Mouse (Mus musculus) lung, embryonic 15.5 days (tissue): ENCODE data around the gene Foxp3. TPM values are rescaled to one million over a fixed set of nuclear protein-coding genes. Genes with fewer than 3 reads are reported as not detected.
A peak's percentile ranks its signal among the peaks of the same experiment; 100 is the strongest.

Source experiments
- ATAC-seq: fragments of 200-750 bp; cut with Nextera tagmentation; 2 replicates; pipeline ENCODE4 v1.8.0; 2017; ENCODE audit warnings: moderate number of reproducible peaks, borderline replicate concordance; ENCODE audit not compliant: low FRiP score, low TSS enrichment; ENCODE audit errors: extremely low read depth
- H3K27ac ChIP-seq: fragments of 300-500 bp; sonication (generic); 2 replicates; pipeline ENCODE4 v1.5.1; 2015; ENCODE audit warnings: moderate library complexity, mild to moderate bottlenecking, inconsistent platforms
- H3K27me3 ChIP-seq: fragments of 300-500 bp; sonication (generic); 2 replicates; pipeline ENCODE4 v1.6.1; 2015; ENCODE audit warnings: inconsistent platforms
- H3K36me3 ChIP-seq: fragments of 300-500 bp; sonication (generic); 2 replicates; pipeline ENCODE4 v1.6.1; 2015; ENCODE audit warnings: inconsistent platforms
- H3K4me1 ChIP-seq: fragments of 300-500 bp; sonication (generic); 2 replicates; pipeline ENCODE4 v1.6.1; 2015; ENCODE audit warnings: inconsistent platforms
- H3K4me2 ChIP-seq: fragments of 300-500 bp; sonication (generic); 2 replicates; pipeline ENCODE4 v1.6.1; 2015; ENCODE audit warnings: inconsistent platforms, mild to moderate bottlenecking, moderate library complexity
- H3K4me3 ChIP-seq: fragments of 300-500 bp; sonication (generic); 2 replicates; pipeline ENCODE4 v1.5.1; 2015; ENCODE audit warnings: mild to moderate bottlenecking, inconsistent platforms
- H3K9ac ChIP-seq: fragments of 300-500 bp; sonication (generic); 2 replicates; pipeline ENCODE4 v1.6.1; 2015; ENCODE audit warnings: inconsistent platforms
- H3K9me3 ChIP-seq: fragments of 300-500 bp; sonication (generic); 2 replicates; pipeline ENCODE4 v1.6.1; 2016; ENCODE audit warnings: inconsistent platforms
- WGBS: fragments of 180-500 bp; shearing (Covaris S2); methylation state at CpG from one replicate; pipeline ENCODE4 v1.1.7; 2015; 5-methylcytosine and 5-hydroxymethylcytosine counted together
- polyA plus RNA-seq: library from polyadenylated mRNA; unstranded; fragments of >200 nt; fragmentation: Nextera tagmentation; extraction: Ambion mirVana; gene quantifications from 2 replicates; pipeline ENCODE4 v1.2.1, GENCODE M21; 2015

Gene Foxp3
- polyA plus RNA-seq, 1 experiment from 2014 or later: not detected

DNA sequence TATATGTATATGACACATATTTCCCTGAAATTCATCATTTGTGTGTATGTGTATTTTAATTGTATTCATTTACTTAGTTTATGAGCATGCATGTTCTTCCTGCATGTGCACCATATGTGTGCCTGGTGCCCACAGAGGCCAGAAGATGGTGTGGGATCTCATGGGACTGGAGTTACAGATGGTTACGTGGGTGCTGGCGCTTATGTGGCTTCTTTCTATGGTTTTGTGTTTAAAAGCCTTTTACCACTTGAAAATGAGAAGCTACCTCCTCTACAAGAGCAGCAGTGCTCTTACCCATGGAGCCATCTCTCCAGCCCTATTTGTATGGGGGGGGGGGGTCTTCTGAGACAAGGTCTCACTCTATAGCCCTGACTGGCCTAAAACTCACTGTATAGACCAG is 7.7 kb downstream of the Foxp3 start:
- 91% methylated on average over 2 of the region's 2 CpGs for WGBS
- H3K9ac ChIP-seq: no peak overlapping the region
- no peak for ATAC-seq
- H3K27me3 ChIP-seq: no peaks in the 10 kb centered on the region
- no peaks in the 10 kb centered on the region for H3K4me1 ChIP-seq
- no peak overlapping the region for H3K4me2 ChIP-seq
- H3K27ac ChIP-seq: no peak overlapping the region
- no peaks in the 10 kb centered on the region for H3K9me3 ChIP-seq
- H3K36me3 ChIP-seq: no peaks in the 10 kb centered on the region
- no peak overlapping the region for H3K4me3 ChIP-seq

GRCm38 (mm10) chrX:7583881-7584280 is 10.4 kb downstream of the Foxp3 start:
- Histone ChIP-seq H3K4me2 (no peak overlapping the region), H3K9ac (no peak overlapping the region), H3K4me1 (no peaks in the 10 kb centered on the region), H3K36me3 (no peaks in the 10 kb centered on the region), H3K27me3 (no peaks in the 10 kb centered on the region), H3K9me3 (no peaks in the 10 kb centered on the region), H3K4me3 (no peak overlapping the region), H3K27ac (no peak overlapping the region)
- 94% methylated on average over 11 of the region's 11 CpGs for WGBS
- no peak for ATAC-seq

DNA sequence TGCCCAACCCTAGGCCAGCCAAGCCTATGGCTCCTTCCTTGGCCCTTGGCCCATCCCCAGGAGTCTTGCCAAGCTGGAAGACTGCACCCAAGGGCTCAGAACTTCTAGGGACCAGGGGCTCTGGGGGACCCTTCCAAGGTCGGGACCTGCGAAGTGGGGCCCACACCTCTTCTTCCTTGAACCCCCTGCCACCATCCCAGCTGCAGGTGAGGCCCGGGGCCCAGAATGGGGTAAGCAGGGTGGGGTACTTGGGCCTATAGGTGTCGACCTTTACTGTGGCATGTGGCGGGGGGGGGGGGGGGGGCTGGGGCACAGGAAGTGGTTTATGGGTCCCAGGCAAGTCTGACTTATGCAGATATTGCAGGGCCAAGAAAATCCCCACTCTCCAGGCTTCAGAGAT is 12.9 kb downstream of the Foxp3 start:
- 0 out of 2 replicates have a peak, but pooled peaks cover 3% of the 10 kb centered on the region for H3K36me3 ChIP-seq
- ATAC-seq: no peak
- no peaks in the 10 kb centered on the region for H3K27me3 ChIP-seq
- H3K9me3 ChIP-seq: no peaks in the 10 kb centered on the region
- no peak overlapping the region for H3K9ac ChIP-seq
- no peaks in the 10 kb centered on the region for H3K4me1 ChIP-seq
- no peak overlapping the region for H3K27ac ChIP-seq
- no peak overlapping the region for H3K4me3 ChIP-seq
- WGBS: 78% methylated on average over 5 of the region's 5 CpGs
- H3K4me2 ChIP-seq: no peak overlapping the region

DNA sequence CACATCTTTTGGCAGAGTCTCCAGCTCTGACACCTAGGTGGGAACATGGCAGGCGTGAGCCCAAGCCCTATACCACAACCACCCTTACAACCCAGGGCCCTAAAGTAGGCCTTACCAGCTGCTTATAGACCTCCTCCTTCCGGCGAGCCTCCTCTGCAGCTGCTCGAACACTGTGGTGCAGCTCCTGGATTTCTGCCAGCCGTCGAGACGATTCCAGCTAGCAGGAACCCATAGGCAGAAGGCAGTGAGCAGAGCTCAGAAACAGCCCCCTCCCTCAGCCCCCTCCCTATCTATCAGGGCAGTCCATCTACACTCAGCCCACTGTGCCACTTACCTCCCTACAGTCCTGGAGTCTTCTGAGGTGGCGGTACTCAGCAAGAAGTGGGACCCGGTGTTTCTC is 21.9 kb downstream of the Foxp3 start:
- Histone ChIP-seq H3K9ac (no peak overlapping the region), H3K4me2 (no peak overlapping the region), H3K9me3 (no peaks in the 10 kb centered on the region), H3K4me3 (no peak overlapping the region), H3K4me1 (no peaks in the 10 kb centered on the region), H3K27me3 (no peaks in the 10 kb centered on the region), H3K27ac (no peak overlapping the region), H3K36me3 (0 out of 2 replicates have a peak, but pooled peaks cover 7% of the 10 kb centered on the region)
- WGBS: 70% methylated on average over 9 of the region's 9 CpGs
- no peak for ATAC-seq

- Histone ChIP-seq H3K4me2 (peak overlapping the region; percentile 52), H3K27ac (no peak overlapping the region), H3K9me3 (no peaks in the 10 kb centered on the region), H3K36me3 (no peaks in the 10 kb centered on the region), H3K4me3 (no peak overlapping the region), H3K9ac (no peak overlapping the region), H3K4me1 (0 out of 2 replicates have a peak, but pooled peaks cover 7% of the 10 kb centered on the region), H3K27me3 (no peaks in the 10 kb centered on the region)
- WGBS: 85% methylated on average over 7 of the region's 7 CpGs
- no peak for ATAC-seq
Measured at GRCm38 (mm10) chrX:7604004-7604403, 30.6 kb downstream of the Foxp3 start.

DNA sequence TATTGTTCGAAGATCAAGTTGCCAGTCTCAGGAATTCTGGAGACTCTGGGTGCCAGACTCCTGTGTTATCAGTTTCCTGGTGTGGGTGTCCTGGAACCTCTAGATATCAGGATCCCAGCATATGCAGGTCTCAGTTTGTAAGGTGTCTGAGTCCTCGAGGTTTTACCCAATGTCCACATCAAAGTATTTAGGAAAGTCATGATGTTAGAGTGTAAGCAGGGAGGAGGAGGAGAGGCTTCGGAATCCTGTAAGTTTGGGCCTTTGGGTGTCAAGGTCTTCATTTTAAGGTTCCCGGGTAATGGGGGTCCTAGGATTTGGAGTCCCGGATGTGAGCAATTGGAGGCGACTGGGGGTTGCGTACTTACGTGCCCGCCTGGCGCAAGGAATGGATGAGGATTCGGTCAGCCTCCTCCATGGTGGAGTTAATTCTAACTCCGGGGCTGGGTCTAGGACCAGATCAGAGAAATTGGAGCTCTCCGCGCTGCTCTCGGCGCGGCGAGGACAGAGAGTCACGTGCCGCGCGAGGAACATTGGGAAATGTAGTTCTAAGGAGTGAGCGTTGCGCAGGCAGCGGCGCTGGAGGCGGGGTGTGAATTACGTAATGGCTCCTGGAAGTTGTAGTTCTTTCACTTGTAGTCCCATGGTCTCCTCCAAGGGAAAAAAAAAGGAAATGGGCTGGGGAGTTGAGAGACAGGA is 31.6 kb downstream of the Foxp3 start, which contains the start of gene Ccdc22:
TSS of gene Ccdc22 (minus strand) at position 639 of the 696 bp plus-strand sequence.
- Histone ChIP-seq H3K9ac (peak within 1 kb of the TSS; percentile 27; the same call in 1 of the 2 replicates), H3K4me2 (peak within 1 kb of the TSS; percentile 52), H3K9me3 (no peaks in the 10 kb centered on the region), H3K4me3 (peak within 1 kb of the TSS; percentile 52), H3K36me3 (no peaks in the 10 kb centered on the region), H3K4me1 (0 out of 2 replicates have a peak, but pooled peaks cover 7% of the 10 kb centered on the region), H3K27ac (peak within 1 kb of the TSS; percentile 33; the same call in 1 of the 2 replicates), H3K27me3 (no peaks in the 10 kb centered on the region)
- ATAC-seq: peak; percentile 90
- 15% methylated on average over 28 of the region's 28 CpGs for WGBS

GRCm38 (mm10) chrX:7605575-7605941 is 32.1 kb downstream of the Foxp3 start:
- no peak overlapping the region for H3K4me2 ChIP-seq
- 0 out of 2 replicates have a peak, but pooled peaks cover 7% of the 10 kb centered on the region for H3K4me1 ChIP-seq
- H3K4me3 ChIP-seq: peak overlapping the region; percentile 52; the same call in 1 of the 2 replicates
- H3K9ac ChIP-seq: no peak overlapping the region
- H3K27ac ChIP-seq: no peak overlapping the region
- no peaks in the 10 kb centered on the region for H3K36me3 ChIP-seq
- 30% methylated on average over 8 of the region's 8 CpGs for WGBS
- H3K27me3 ChIP-seq: no peaks in the 10 kb centered on the region
- peak; percentile 8; the same call in 1 of the 2 replicates for ATAC-seq
- no peaks in the 10 kb centered on the region for H3K9me3 ChIP-seq

DNA sequence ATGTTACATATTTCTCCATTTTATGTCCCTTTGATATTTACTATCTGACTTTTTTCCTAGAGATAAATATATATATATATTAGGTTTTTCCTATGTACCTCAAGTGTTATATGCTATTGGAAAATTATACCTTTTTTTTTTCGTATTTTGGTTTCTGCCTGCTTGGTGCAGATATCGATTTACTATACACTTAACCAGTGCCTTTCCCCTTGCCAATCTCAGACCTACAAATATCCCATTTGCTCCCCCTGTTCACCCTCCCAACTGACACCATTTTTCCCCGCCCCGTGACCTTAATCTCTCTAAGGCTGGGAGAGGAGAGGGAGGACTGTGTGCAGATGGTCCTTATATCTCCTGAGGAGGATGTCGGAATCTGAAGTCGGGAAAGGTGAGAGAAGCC is 33.3 kb downstream of the Foxp3 start, which contains the start of gene Cacna1f:
TSS of gene Cacna1f (plus strand) at position 301 of the 400 bp plus-strand sequence.
- H3K4me2 ChIP-seq: no peak within 1 kb of the TSS
- H3K27me3 ChIP-seq: no peaks in the 10 kb centered on the region
- no peak within 1 kb of the TSS for H3K27ac ChIP-seq
- H3K4me1 ChIP-seq: 0 out of 2 replicates have a peak, but pooled peaks cover 7% of the 10 kb centered on the region
- no peaks in the 10 kb centered on the region for H3K36me3 ChIP-seq
- H3K9ac ChIP-seq: no peak within 1 kb of the TSS
- no peak within 1 kb of the TSS for H3K4me3 ChIP-seq
- 68% methylated on average over 6 of the region's 6 CpGs for WGBS
- H3K9me3 ChIP-seq: no peaks in the 10 kb centered on the region
- no peak for ATAC-seq

GRCm38 (mm10) chrX:7610035-7610434 is 36.6 kb downstream of the Foxp3 start:
- H3K9me3 ChIP-seq: no peaks in the 10 kb centered on the region
- H3K27ac ChIP-seq: no peak overlapping the region
- H3K4me2 ChIP-seq: peak overlapping the region; percentile 76
- WGBS: 14% methylated on average over 21 of the region's 21 CpGs
- H3K4me3 ChIP-seq: peak overlapping the region; percentile 35
- no peak overlapping the region for H3K9ac ChIP-seq
- no peaks in the 10 kb centered on the region for H3K36me3 ChIP-seq
- no peak for ATAC-seq
- no peaks in the 10 kb centered on the region for H3K4me1 ChIP-seq
- H3K27me3 ChIP-seq: no peaks in the 10 kb centered on the region

DNA sequence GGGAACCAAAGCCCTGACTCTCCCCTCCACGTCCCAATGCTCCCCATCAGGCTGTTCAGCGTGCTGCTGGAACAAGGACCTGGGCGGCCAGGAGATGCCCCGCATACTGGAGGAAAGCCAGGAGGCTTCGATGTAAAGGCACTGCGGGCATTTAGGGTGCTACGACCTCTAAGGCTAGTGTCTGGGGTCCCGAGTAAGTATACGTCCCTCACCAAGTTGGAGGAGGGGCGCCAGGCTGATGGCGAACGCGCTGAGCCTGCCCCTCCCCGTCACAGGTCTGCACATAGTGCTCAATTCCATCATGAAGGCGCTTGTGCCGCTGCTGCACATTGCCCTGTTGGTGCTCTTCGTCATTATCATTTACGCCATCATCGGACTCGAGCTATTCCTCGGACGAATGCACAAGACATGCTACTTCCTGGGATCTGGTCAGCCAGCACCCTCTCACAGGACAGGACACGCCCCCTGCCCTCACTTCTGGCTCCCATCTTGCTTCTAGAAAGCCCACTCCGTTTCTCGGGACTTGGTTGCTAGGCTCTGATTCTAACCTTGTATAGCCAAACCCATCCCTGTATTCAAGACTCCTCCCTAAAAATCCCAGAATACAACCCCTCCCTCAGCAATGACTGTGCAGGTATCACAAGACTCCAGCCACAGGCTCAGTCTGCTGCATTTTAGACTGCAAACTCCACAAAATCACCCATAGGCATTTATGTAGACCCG is 37.3 kb downstream of the Foxp3 start:
- no peaks in the 10 kb centered on the region for H3K36me3 ChIP-seq
- H3K9me3 ChIP-seq: no peaks in the 10 kb centered on the region
- no peaks in the 10 kb centered on the region for H3K27me3 ChIP-seq
- WGBS: 25% methylated on average over 26 of the region's 26 CpGs
- no peak overlapping the region for H3K9ac ChIP-seq
- no peak overlapping the region for H3K27ac ChIP-seq
- peak overlapping the region; percentile 76 for H3K4me2 ChIP-seq
- peak overlapping the region; percentile 35 for H3K4me3 ChIP-seq
- ATAC-seq: no peak
- no peaks in the 10 kb centered on the region for H3K4me1 ChIP-seq

DNA sequence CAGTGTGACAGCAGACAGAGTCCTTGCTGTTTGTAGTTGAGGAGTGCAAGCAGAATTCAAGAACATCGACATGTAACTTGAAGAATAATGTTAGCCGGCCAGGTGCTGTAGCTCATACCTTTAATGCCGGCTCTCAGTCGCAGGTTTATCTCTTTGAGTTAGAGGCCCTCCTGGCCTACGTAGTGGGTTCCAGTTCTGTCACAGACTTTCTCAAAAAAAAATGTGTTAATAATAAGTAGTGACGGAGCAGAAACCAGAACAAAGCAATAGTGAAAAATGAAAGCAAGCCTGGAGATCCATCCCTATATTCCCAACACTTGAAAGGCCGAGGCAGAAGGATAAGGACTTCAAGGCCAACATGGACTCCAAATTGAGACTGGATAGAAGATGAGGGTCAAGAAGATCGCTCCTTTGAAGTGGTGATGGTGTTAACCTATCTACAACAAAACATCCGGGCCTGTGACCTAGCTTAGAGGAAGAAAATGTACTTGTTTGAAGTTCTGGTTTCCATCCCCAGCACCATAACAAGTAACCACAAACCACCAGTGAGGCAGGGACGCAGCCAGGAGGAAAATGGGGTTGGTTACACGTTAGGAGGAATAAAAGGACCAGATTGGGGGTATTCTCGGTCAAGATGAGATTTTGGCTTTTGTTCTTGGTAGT is 44.6 kb downstream of the Foxp3 start:
- Histone ChIP-seq H3K4me1 (no peaks in the 10 kb centered on the region), H3K4me2 (no peak overlapping the region), H3K9me3 (no peaks in the 10 kb centered on the region), H3K27me3 (no peaks in the 10 kb centered on the region), H3K27ac (no peak overlapping the region), H3K9ac (no peak overlapping the region), H3K36me3 (no peaks in the 10 kb centered on the region), H3K4me3 (no peak overlapping the region)
- 70% methylated on average over 12 of the region's 12 CpGs for WGBS
- ATAC-seq: no peak
